Mouse (Mus musculus): ENCODE measurements around the gene Dnaic1. TPM values are rescaled to one million over a fixed set of nuclear protein-coding genes. Genes with fewer than 3 reads are reported as not detected.

Gene Dnaic1
- 2.0 TPM in 2 replicates for polyA plus RNA-seq (2015; fragmentation: Nextera tagmentation; extraction: Ambion mirVana)

DNA sequence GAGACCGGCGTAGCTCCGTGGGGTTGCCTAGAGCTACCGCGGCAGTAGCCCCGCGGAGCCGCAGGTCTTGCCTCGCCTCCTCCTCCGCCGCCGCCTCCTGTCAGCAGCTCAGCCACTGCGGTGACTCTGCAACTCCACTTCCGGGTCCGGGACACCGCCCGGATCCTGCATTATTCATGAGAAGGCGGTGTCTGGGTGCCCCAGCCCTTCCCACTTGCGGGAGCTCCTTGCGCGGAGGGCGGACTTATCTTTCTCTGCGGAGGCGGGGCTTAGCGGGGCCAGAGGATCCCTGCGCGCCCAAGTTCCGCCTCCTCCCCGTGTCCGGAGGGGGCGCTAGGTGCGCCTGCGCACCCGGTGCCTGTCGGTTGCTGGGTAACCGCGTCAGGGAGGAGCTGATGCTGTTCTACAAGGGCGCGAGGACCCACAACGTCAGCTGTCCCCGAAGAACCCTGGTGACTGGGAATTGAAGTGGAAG is at the start of gene Dnaic1, which contains the start of gene Fam219a:
Gene Dnaic1, plus strand, starts transcription at position 365 of the 475 bp plus-strand sequence.
Gene Fam219a, minus strand, starts transcription at position 128 of the 475 bp plus-strand sequence.
- Histone ChIP-seq H3K27me3 (no peaks in the 10 kb centered on the region), H3K4me2 (replicated peaks) (peak within 1 kb of the TSS; percentile 53), H3K9me3 (no peaks in the 10 kb centered on the region), H3K36me3 (no peaks in the 10 kb centered on the region), H3K9ac (replicated peaks) (peak within 1 kb of the TSS; percentile 81), H3K27ac (replicated peaks) (peak within 1 kb of the TSS; percentile 92), H3K4me1 (peaks cover 36% of the 10 kb centered on the region), H3K4me3 (peak within 1 kb of the TSS; percentile 80)
- peak; percentile 98 for ATAC-seq (replicated peaks)
- under 1% methylated on average over 33 of the region's 41 CpGs for WGBS

DNA sequence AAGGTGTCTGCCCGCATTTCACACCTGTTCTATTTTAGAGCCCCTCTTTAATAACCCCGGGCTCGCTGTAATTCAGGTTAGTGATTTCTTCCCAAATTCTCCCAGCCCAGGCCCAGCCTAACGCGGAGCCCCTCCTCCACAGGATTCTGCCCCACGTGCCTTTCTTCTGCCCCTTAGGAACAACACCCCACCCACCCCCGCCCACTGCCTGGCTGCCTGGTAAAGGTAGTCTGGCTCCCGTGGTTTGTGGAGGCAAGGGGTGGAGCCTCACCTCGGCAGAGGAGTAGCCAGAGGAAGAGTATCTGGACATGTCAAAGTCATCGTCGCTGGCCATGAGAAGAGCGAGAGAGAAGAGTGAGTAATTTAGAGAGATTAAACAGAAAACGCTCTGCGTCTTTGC is 48.9 kb upstream of the Dnaic1 start:
- H3K4me1 ChIP-seq, result peaks cover 6% of the 10 kb centered on the region; the same call in 1 of the 2 replicates
- no peaks in the 10 kb centered on the region for H3K27me3 ChIP-seq
- H3K9ac ChIP-seq (replicated peaks), result no peak overlapping the region
- H3K9me3 ChIP-seq, result no peaks in the 10 kb centered on the region
- no peak overlapping the region for H3K4me2 ChIP-seq (replicated peaks)
- H3K4me3 ChIP-seq, result no peak overlapping the region
- WGBS, result 49% methylated on average over 14 of the region's 14 CpGs
- ATAC-seq (replicated peaks), result no peak
- no peak overlapping the region for H3K27ac ChIP-seq (replicated peaks)
- H3K36me3 ChIP-seq, result no peaks in the 10 kb centered on the region

GRCm38 (mm10) chr4:41522136-41522535 is 47.4 kb upstream of the Dnaic1 start:
- Histone ChIP-seq H3K4me3 (no peak overlapping the region), H3K9ac (replicated peaks) (no peak overlapping the region), H3K27me3 (no peaks in the 10 kb centered on the region), H3K27ac (replicated peaks) (no peak overlapping the region), H3K9me3 (no peaks in the 10 kb centered on the region), H3K4me1 (peaks cover 16% of the 10 kb centered on the region), H3K4me2 (replicated peaks) (no peak overlapping the region), H3K36me3 (no peaks in the 10 kb centered on the region)
- 35% methylated on average over 6 of the region's 6 CpGs for WGBS
- ATAC-seq (replicated peaks), result no peak

GRCm38 (mm10) chr4:41522788-41523187 is 46.8 kb upstream of the Dnaic1 start:
- no peaks in the 10 kb centered on the region for H3K27me3 ChIP-seq
- no peaks in the 10 kb centered on the region for H3K9me3 ChIP-seq
- peaks cover 22% of the 10 kb centered on the region for H3K4me1 ChIP-seq
- 50% methylated on average over 5 of the region's 5 CpGs for WGBS
- no peak overlapping the region for H3K27ac ChIP-seq (replicated peaks)
- H3K4me3 ChIP-seq, result no peak overlapping the region
- no peak for ATAC-seq (replicated peaks)
- no peaks in the 10 kb centered on the region for H3K36me3 ChIP-seq
- no peak overlapping the region for H3K4me2 ChIP-seq (replicated peaks)
- H3K9ac ChIP-seq (replicated peaks), result no peak overlapping the region

GRCm38 (mm10) chr4:41523839-41524238 is 45.7 kb upstream of the Dnaic1 start:
- Histone ChIP-seq H3K27ac (replicated peaks) (no peak overlapping the region), H3K4me1 (peaks cover 31% of the 10 kb centered on the region), H3K9ac (replicated peaks) (no peak overlapping the region), H3K4me2 (replicated peaks) (no peak overlapping the region), H3K4me3 (no peak overlapping the region), H3K36me3 (no peaks in the 10 kb centered on the region), H3K9me3 (no peaks in the 10 kb centered on the region), H3K27me3 (no peaks in the 10 kb centered on the region)
- WGBS, result 85% methylated on average over 7 of the region's 7 CpGs
- ATAC-seq (replicated peaks), result no peak

GRCm38 (mm10) chr4:41524829-41525228 is 44.7 kb upstream of the Dnaic1 start:
- no peak overlapping the region for H3K27ac ChIP-seq (replicated peaks)
- 75% methylated on average over 9 of the region's 9 CpGs for WGBS
- H3K4me3 ChIP-seq, result no peak overlapping the region
- no peak overlapping the region for H3K4me2 ChIP-seq (replicated peaks)
- H3K9ac ChIP-seq (replicated peaks), result no peak overlapping the region
- peaks cover 35% of the 10 kb centered on the region for H3K4me1 ChIP-seq
- H3K9me3 ChIP-seq, result no peaks in the 10 kb centered on the region
- H3K36me3 ChIP-seq, result no peaks in the 10 kb centered on the region
- H3K27me3 ChIP-seq, result no peaks in the 10 kb centered on the region
- no peak for ATAC-seq (replicated peaks)

GRCm38 (mm10) chr4:41526553-41526952 is 43.0 kb upstream of the Dnaic1 start:
- Histone ChIP-seq H3K4me2 (replicated peaks) (no peak overlapping the region), H3K4me1 (peaks cover 35% of the 10 kb centered on the region), H3K9ac (replicated peaks) (0 out of 2 replicates have a peak overlapping the region, but pooled peaks have one; percentile 16), H3K27me3 (no peaks in the 10 kb centered on the region), H3K36me3 (no peaks in the 10 kb centered on the region), H3K9me3 (no peaks in the 10 kb centered on the region), H3K27ac (replicated peaks) (no peak overlapping the region), H3K4me3 (no peak overlapping the region)
- ATAC-seq (replicated peaks), result no peak; the same call in 1 of the 2 replicates
- 19% methylated on average over 7 of the region's 7 CpGs for WGBS

- H3K4me1 ChIP-seq, result peaks cover 33% of the 10 kb centered on the region
- no peaks in the 10 kb centered on the region for H3K36me3 ChIP-seq
- no peak overlapping the region for H3K4me3 ChIP-seq
- 0 out of 2 replicates have a peak overlapping the region, but pooled peaks have one; percentile 16 for H3K9ac ChIP-seq (replicated peaks)
- H3K27me3 ChIP-seq, result no peaks in the 10 kb centered on the region
- ATAC-seq (replicated peaks), result no peak
- no peaks in the 10 kb centered on the region for H3K9me3 ChIP-seq
- WGBS, result 12% methylated on average over 13 of the region's 13 CpGs
- H3K27ac ChIP-seq (replicated peaks), result 0 out of 2 replicates have a peak overlapping the region, but pooled peaks have one; percentile 2
- no peak overlapping the region for H3K4me2 ChIP-seq (replicated peaks)
Measured at GRCm38 (mm10) chr4:41527076-41527475, 42.5 kb upstream of the Dnaic1 start.

GRCm38 (mm10) chr4:41527996-41528395 is 41.6 kb upstream of the Dnaic1 start:
- no peak overlapping the region for H3K4me3 ChIP-seq
- H3K4me1 ChIP-seq, result peaks cover 29% of the 10 kb centered on the region
- no peaks in the 10 kb centered on the region for H3K9me3 ChIP-seq
- no peaks in the 10 kb centered on the region for H3K36me3 ChIP-seq
- no peak overlapping the region for H3K4me2 ChIP-seq (replicated peaks)
- no peak overlapping the region for H3K27ac ChIP-seq (replicated peaks)
- ATAC-seq (replicated peaks), result no peak
- H3K27me3 ChIP-seq, result no peaks in the 10 kb centered on the region
- WGBS, result 8% methylated on average over 8 of the region's 8 CpGs
- H3K9ac ChIP-seq (replicated peaks), result no peak overlapping the region

DNA sequence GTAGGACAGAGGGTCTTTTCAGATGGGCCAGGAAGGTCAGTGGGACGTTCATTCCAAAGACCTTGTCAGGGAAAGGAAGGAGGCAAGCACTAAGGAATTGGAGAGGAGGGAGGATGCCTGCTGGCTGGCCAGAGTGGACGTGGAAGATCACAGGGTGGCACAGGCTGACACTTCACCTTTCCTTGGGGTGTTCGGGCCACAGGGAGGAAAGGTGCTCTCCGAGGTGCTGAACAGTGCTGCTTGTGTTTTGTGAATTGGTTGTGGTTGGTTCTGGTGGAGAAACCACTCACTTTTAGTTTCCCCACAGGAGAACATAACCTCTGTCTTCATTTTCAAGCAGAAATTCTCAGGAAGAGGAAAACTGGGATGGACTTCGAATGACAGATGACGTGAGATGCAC is 37.2 kb upstream of the Dnaic1 start:
- no peak for ATAC-seq (replicated peaks)
- Histone ChIP-seq H3K27me3 (no peaks in the 10 kb centered on the region), H3K9ac (replicated peaks) (no peak overlapping the region), H3K4me1 (peaks cover 16% of the 10 kb centered on the region), H3K27ac (replicated peaks) (no peak overlapping the region), H3K9me3 (no peaks in the 10 kb centered on the region), H3K36me3 (no peaks in the 10 kb centered on the region), H3K4me2 (replicated peaks) (no peak overlapping the region), H3K4me3 (no peak overlapping the region)
- WGBS, result 35% methylated on average over 6 of the region's 6 CpGs

DNA sequence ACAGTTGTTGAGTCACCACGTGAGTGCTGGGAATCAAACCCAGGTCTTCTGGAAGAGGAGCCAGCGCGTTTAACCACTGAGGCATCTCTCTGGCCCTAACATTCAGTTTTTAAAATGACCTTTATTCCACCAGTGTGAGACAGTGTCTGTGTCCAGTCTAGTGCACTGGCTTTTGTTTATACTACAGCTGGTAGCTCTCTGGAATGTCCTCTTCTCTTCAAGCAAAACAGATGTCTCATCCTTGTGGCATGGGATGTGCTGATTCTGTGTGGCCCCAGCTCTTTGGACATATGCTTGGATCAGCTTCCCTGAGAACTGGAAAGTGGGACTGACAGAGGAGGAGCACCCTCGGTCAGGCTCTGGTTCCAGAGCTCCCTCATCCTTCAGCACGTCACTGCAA is 34.7 kb upstream of the Dnaic1 start:
- no peak overlapping the region for H3K27ac ChIP-seq (replicated peaks)
- no peak overlapping the region for H3K4me3 ChIP-seq
- H3K36me3 ChIP-seq, result no peaks in the 10 kb centered on the region
- 83% methylated on average over 5 of the region's 5 CpGs for WGBS
- no peaks in the 10 kb centered on the region; the same call in 1 of the 2 replicates for H3K4me1 ChIP-seq
- H3K9me3 ChIP-seq, result no peaks in the 10 kb centered on the region
- H3K4me2 ChIP-seq (replicated peaks), result no peak overlapping the region
- no peaks in the 10 kb centered on the region for H3K27me3 ChIP-seq
- H3K9ac ChIP-seq (replicated peaks), result no peak overlapping the region
- ATAC-seq (replicated peaks), result no peak

DNA sequence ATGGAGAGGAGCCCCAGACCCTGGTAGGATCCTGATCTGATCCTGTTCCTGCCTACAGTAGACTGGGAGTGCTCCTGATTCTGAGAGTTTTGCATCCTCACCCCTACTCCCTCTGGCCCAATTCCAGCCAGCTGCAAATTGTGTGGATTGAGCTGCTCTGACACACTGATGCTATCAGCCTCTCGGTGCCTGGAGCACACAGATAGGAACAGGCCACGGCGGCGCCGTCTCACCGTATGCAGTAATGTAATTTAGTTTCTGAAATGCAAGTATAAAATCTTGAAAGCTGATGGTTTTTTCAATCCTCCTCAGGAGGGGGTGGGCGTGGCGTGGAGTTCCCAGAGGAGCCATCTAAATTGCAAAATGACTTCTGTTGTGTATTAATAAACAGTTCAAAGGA is 27.4 kb upstream of the Dnaic1 start:
- Histone ChIP-seq H3K27ac (replicated peaks) (no peak overlapping the region), H3K9me3 (no peaks in the 10 kb centered on the region), H3K4me3 (no peak overlapping the region), H3K36me3 (no peaks in the 10 kb centered on the region), H3K4me1 (peaks cover 21% of the 10 kb centered on the region), H3K9ac (replicated peaks) (no peak overlapping the region), H3K27me3 (no peaks in the 10 kb centered on the region), H3K4me2 (replicated peaks) (no peak overlapping the region)
- WGBS, result 89% methylated on average over 8 of the region's 8 CpGs
- no peak for ATAC-seq (replicated peaks)

DNA sequence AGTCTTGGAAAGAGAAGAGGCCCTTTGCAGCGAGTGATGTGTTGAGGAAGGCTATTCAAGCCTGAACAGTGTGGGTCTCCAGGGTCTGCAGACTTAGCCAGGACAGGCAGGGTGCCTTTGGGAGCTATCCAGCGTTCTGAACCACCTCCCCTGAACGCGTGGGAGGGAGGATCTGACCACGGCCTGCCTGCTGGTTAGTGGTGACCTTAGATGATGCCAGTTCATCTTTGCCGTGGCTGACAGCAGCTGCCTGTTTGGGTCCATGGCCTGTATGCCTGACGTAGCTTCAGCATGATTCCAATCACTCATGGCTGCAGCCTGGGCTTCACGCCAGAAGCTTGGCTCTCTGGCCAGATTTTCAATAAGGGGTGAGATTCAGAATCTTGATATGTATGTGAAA is 23.6 kb upstream of the Dnaic1 start:
- H3K9ac ChIP-seq (replicated peaks), result no peak overlapping the region
- H3K4me1 ChIP-seq, result peaks cover 25% of the 10 kb centered on the region
- no peak overlapping the region for H3K4me2 ChIP-seq (replicated peaks)
- H3K27me3 ChIP-seq, result no peaks in the 10 kb centered on the region
- WGBS, result 8% methylated on average over 8 of the region's 8 CpGs
- no peak for ATAC-seq (replicated peaks)
- no peak overlapping the region for H3K4me3 ChIP-seq
- H3K9me3 ChIP-seq, result no peaks in the 10 kb centered on the region
- H3K27ac ChIP-seq (replicated peaks), result no peak overlapping the region
- H3K36me3 ChIP-seq, result no peaks in the 10 kb centered on the region
